Mouse (Mus musculus): ENCODE measurements around the gene Mast1. TPM values are rescaled to one million over a fixed set of nuclear protein-coding genes. Genes with fewer than 3 reads are reported as not detected.

The Mast1 gene
- polyA plus RNA-seq, 1 experiment from 2014 or later: 0.08 TPM

- Histone ChIP-seq H3K27me3 (ENCODE audit: insufficient read depth, low read length) (no peaks in the 10 kb centered on the region), H3K27ac (peak overlapping the region; percentile 92), H3K4me3 (replicated peaks; ENCODE audit: low read depth, low read length) (peak overlapping the region; percentile 66), H3K9me3 (replicated peaks; ENCODE audit: low read length) (no peaks in the 10 kb centered on the region), H3K4me1 (replicated peaks; ENCODE audit: insufficient read depth, low read length) (peaks cover 32% of the 10 kb centered on the region), H3K36me3 (ENCODE audit: insufficient read depth, low read length) (peaks cover 21% of the 10 kb centered on the region), H3K4me2 (ENCODE audit: low read length) (peak overlapping the region; percentile 81), H3K9ac (ENCODE audit: low read depth, low read length) (peak overlapping the region; percentile 85)
- no peak for TF ChIP-seq CTCF (IDR thresholded peaks at IDR 0.05; ENCODE audit: low read depth)
- ATAC-seq (replicated peaks; ENCODE audit: low FRiP score, low read depth): no peak
- 8% methylated on average over 2 of the region's 2 CpGs for WGBS
- DNase-seq (ENCODE audit: low spot score): peak; percentile 53
Observed at GRCm38 (mm10) chr8:84968650-84969049, 31.5 kb upstream of the Mast1 start.

GRCm38 (mm10) chr8:84967532-84968304, 30.6 kb upstream of the Mast1 start:
- Histone ChIP-seq H3K4me2 (ENCODE audit: low read length) (peak overlapping the region; percentile 81; the same call in 1 of the 2 replicates), H3K9ac (ENCODE audit: low read depth, low read length) (no peak overlapping the region), H3K27ac (peak overlapping the region; percentile 92), H3K9me3 (replicated peaks; ENCODE audit: low read length) (no peaks in the 10 kb centered on the region), H3K36me3 (ENCODE audit: insufficient read depth, low read length) (peaks cover 17% of the 10 kb centered on the region; the same call in 1 of the 2 replicates), H3K4me1 (replicated peaks; ENCODE audit: insufficient read depth, low read length) (peaks cover 32% of the 10 kb centered on the region), H3K27me3 (ENCODE audit: insufficient read depth, low read length) (no peaks in the 10 kb centered on the region), H3K4me3 (replicated peaks; ENCODE audit: low read depth, low read length) (no peak overlapping the region)
- ATAC-seq (replicated peaks; ENCODE audit: low FRiP score, low read depth) (no peak), DNase-seq (ENCODE audit: low spot score) (no peak)
- 88% methylated on average over 13 of the region's 13 CpGs for WGBS
- no peak for TF ChIP-seq CTCF (IDR thresholded peaks at IDR 0.05; ENCODE audit: low read depth)

- WGBS: 39% methylated on average over 3 of the region's 3 CpGs
- H3K4me1 ChIP-seq (replicated peaks; ENCODE audit: insufficient read depth, low read length): peaks cover 32% of the 10 kb centered on the region
- peaks cover 7% of the 10 kb centered on the region; the same call in 1 of the 2 replicates for H3K36me3 ChIP-seq (ENCODE audit: insufficient read depth, low read length)
- DNase-seq (ENCODE audit: low spot score) (no peak), ATAC-seq (replicated peaks; ENCODE audit: low FRiP score, low read depth) (no peak)
- H3K9me3 ChIP-seq (replicated peaks; ENCODE audit: low read length): no peaks in the 10 kb centered on the region
- TF ChIP-seq CTCF (IDR thresholded peaks at IDR 0.05; ENCODE audit: low read depth): no peak
- no peak overlapping the region for H3K4me2 ChIP-seq (ENCODE audit: low read length)
- H3K4me3 ChIP-seq (replicated peaks; ENCODE audit: low read depth, low read length): no peak overlapping the region
- H3K9ac ChIP-seq (ENCODE audit: low read depth, low read length): no peak overlapping the region
- H3K27me3 ChIP-seq (ENCODE audit: insufficient read depth, low read length): no peaks in the 10 kb centered on the region
- 0 out of 2 replicates have a peak overlapping the region, but pooled peaks have one; percentile 21 for H3K27ac ChIP-seq
Observed at GRCm38 (mm10) chr8:84966603-84967002, 29.4 kb upstream of the Mast1 start.

- peak overlapping the region; percentile 56 for H3K4me3 ChIP-seq (replicated peaks; ENCODE audit: low read depth, low read length)
- H3K27ac ChIP-seq: peak overlapping the region; percentile 83
- peaks cover 30% of the 10 kb centered on the region for H3K4me1 ChIP-seq (replicated peaks; ENCODE audit: insufficient read depth, low read length)
- WGBS: 1% methylated on average over 41 of the region's 41 CpGs
- no peak for TF ChIP-seq CTCF (IDR thresholded peaks at IDR 0.05; ENCODE audit: low read depth)
- 0 out of 2 replicates have a peak, but pooled peaks cover 5% of the 10 kb centered on the region for H3K36me3 ChIP-seq (ENCODE audit: insufficient read depth, low read length)
- DNase-seq (ENCODE audit: low spot score) (peak; percentile 99), ATAC-seq (replicated peaks; ENCODE audit: low FRiP score, low read depth) (peak; percentile 86)
- peak overlapping the region; percentile 93 for H3K4me2 ChIP-seq (ENCODE audit: low read length)
- peak overlapping the region; percentile 65 for H3K9ac ChIP-seq (ENCODE audit: low read depth, low read length)
- H3K9me3 ChIP-seq (replicated peaks; ENCODE audit: low read length): no peaks in the 10 kb centered on the region
- no peaks in the 10 kb centered on the region for H3K27me3 ChIP-seq (ENCODE audit: insufficient read depth, low read length)
Observed at GRCm38 (mm10) chr8:84965731-84966291, 28.7 kb upstream of the Mast1 start.

GRCm38 (mm10) chr8:84963952-84964351, 26.8 kb upstream of the Mast1 start:
- Histone ChIP-seq H3K27ac (no peak overlapping the region), H3K9ac (ENCODE audit: low read depth, low read length) (no peak overlapping the region), H3K9me3 (replicated peaks; ENCODE audit: low read length) (no peaks in the 10 kb centered on the region), H3K4me3 (replicated peaks; ENCODE audit: low read depth, low read length) (no peak overlapping the region), H3K27me3 (ENCODE audit: insufficient read depth, low read length) (no peaks in the 10 kb centered on the region), H3K36me3 (ENCODE audit: insufficient read depth, low read length) (0 out of 2 replicates have a peak, but pooled peaks cover 4% of the 10 kb centered on the region), H3K4me1 (replicated peaks; ENCODE audit: insufficient read depth, low read length) (peaks cover 22% of the 10 kb centered on the region), H3K4me2 (ENCODE audit: low read length) (no peak overlapping the region)
- TF ChIP-seq CTCF (IDR thresholded peaks at IDR 0.05; ENCODE audit: low read depth): peak; percentile 18; the same call in 1 of the 2 replicates
- DNase-seq (ENCODE audit: low spot score): no peak
- WGBS: 90% methylated on average over 4 of the region's 4 CpGs
- no peak for ATAC-seq (replicated peaks; ENCODE audit: low FRiP score, low read depth)

GRCm38 (mm10) chr8:84959811-84960210, 22.7 kb upstream of the Mast1 start:
- Histone ChIP-seq H3K27ac (no peak overlapping the region), H3K27me3 (ENCODE audit: insufficient read depth, low read length) (no peaks in the 10 kb centered on the region), H3K9me3 (replicated peaks; ENCODE audit: low read length) (no peaks in the 10 kb centered on the region), H3K4me2 (ENCODE audit: low read length) (no peak overlapping the region), H3K36me3 (ENCODE audit: insufficient read depth, low read length) (peaks cover 4% of the 10 kb centered on the region; the same call in 1 of the 2 replicates), H3K4me1 (replicated peaks; ENCODE audit: insufficient read depth, low read length) (peaks cover 1% of the 10 kb centered on the region), H3K4me3 (replicated peaks; ENCODE audit: low read depth, low read length) (no peak overlapping the region), H3K9ac (ENCODE audit: low read depth, low read length) (no peak overlapping the region)
- no peak for TF ChIP-seq CTCF (IDR thresholded peaks at IDR 0.05; ENCODE audit: low read depth)
- WGBS: 84% methylated on average over 7 of the region's 7 CpGs
- ATAC-seq (replicated peaks; ENCODE audit: low FRiP score, low read depth) (no peak), DNase-seq (ENCODE audit: low spot score) (no peak)
